Mouse (Mus musculus): ENCODE results near the gene Lhx5. TPM values are rescaled to one million over a fixed set of nuclear protein-coding genes. Genes with fewer than 3 reads are reported as not detected.
A peak's percentile ranks its signal among the peaks of the same experiment; 100 is the strongest.

Gene Lhx5
- polyA plus RNA-seq, 1 experiment, result not detected

GRCm38 (mm10) chr5:120404831-120405591, 26.5 kb upstream of the Lhx5 start:
- Histone ChIP-seq H3K27me3 (ENCODE audit: control insufficient read depth, insufficient read depth, low read length, poor library complexity, severe bottlenecking) (no peaks in the 10 kb centered on the region), H3K27ac (ENCODE audit: insufficient read depth, low read length) (no peak overlapping the region)

GRCm38 (mm10) chr5:120408933-120409332, 22.6 kb upstream of the Lhx5 start:
- no peak for TF ChIP-seq EP300 (IDR thresholded peaks at IDR 0.05; ENCODE audit: insufficient read depth, low read depth, low read length)
- no peak for TF ChIP-seq CTCF (IDR thresholded peaks at IDR 0.05; ENCODE audit: low read depth, low read length)
- no peak for TF ChIP-seq POLR2A (IDR thresholded peaks at IDR 0.05; ENCODE audit: insufficient read depth, low read length)
- H3K36me3 ChIP-seq (ENCODE audit: control insufficient read depth, insufficient read depth, low read length, poor library complexity, severe bottlenecking), result no peaks in the 10 kb centered on the region
- no peaks in the 10 kb centered on the region; the same call in 1 of the 2 replicates for H3K9me3 ChIP-seq (replicated peaks; ENCODE audit: control insufficient read depth, insufficient read depth, low read length, poor library complexity, severe bottlenecking)
- no peaks in the 10 kb centered on the region for H3K4me1 ChIP-seq (ENCODE audit: control insufficient read depth, insufficient read depth, low read length)
- no peak overlapping the region for H3K9ac ChIP-seq (ENCODE audit: low read depth, poor library complexity, severe bottlenecking)
- H3K27me3 ChIP-seq (ENCODE audit: control insufficient read depth, insufficient read depth, low read length, poor library complexity, severe bottlenecking), result no peaks in the 10 kb centered on the region
- no peak overlapping the region for H3K4me3 ChIP-seq (ENCODE audit: low read depth, low read length)
- H3K27ac ChIP-seq (ENCODE audit: insufficient read depth, low read length), result no peak overlapping the region

More at GRCm38 (mm10) chr5:120404831-120405591, 26.5 kb upstream of the Lhx5 start:
- Histone ChIP-seq H3K9ac (ENCODE audit: low read depth, poor library complexity, severe bottlenecking) (no peak overlapping the region), H3K4me1 (ENCODE audit: control insufficient read depth, insufficient read depth, low read length) (no peaks in the 10 kb centered on the region), H3K9me3 (replicated peaks; ENCODE audit: control insufficient read depth, insufficient read depth, low read length, poor library complexity, severe bottlenecking) (no peaks in the 10 kb centered on the region), H3K36me3 (ENCODE audit: control insufficient read depth, insufficient read depth, low read length, poor library complexity, severe bottlenecking) (no peaks in the 10 kb centered on the region), H3K4me3 (ENCODE audit: low read depth, low read length) (no peak overlapping the region)
- TF ChIP-seq EP300 (IDR thresholded peaks at IDR 0.05; ENCODE audit: insufficient read depth, low read depth, low read length) (no peak), CTCF (IDR thresholded peaks at IDR 0.05; ENCODE audit: low read depth, low read length) (no peak), POLR2A (IDR thresholded peaks at IDR 0.05; ENCODE audit: insufficient read depth, low read length) (no peak)

GRCm38 (mm10) chr5:120409385-120410378, 21.8 kb upstream of the Lhx5 start:
- no peaks in the 10 kb centered on the region for H3K27me3 ChIP-seq (ENCODE audit: control insufficient read depth, insufficient read depth, low read length, poor library complexity, severe bottlenecking)
- no peak overlapping the region for H3K27ac ChIP-seq (ENCODE audit: insufficient read depth, low read length)
- peak overlapping the region; percentile 10; the same call in 1 of the 2 replicates for H3K4me3 ChIP-seq (ENCODE audit: low read depth, low read length)

GRCm38 (mm10) chr5:120413436-120413835, 18.1 kb upstream of the Lhx5 start:
- H3K36me3 ChIP-seq (ENCODE audit: control insufficient read depth, insufficient read depth, low read length, poor library complexity, severe bottlenecking), result no peaks in the 10 kb centered on the region
- no peaks in the 10 kb centered on the region for H3K27me3 ChIP-seq (ENCODE audit: control insufficient read depth, insufficient read depth, low read length, poor library complexity, severe bottlenecking)
- no peaks in the 10 kb centered on the region for H3K4me1 ChIP-seq (ENCODE audit: control insufficient read depth, insufficient read depth, low read length)
- no peak overlapping the region for H3K9ac ChIP-seq (ENCODE audit: low read depth, poor library complexity, severe bottlenecking)
- H3K4me3 ChIP-seq (ENCODE audit: low read depth, low read length), result no peak overlapping the region
- TF ChIP-seq POLR2A (IDR thresholded peaks at IDR 0.05; ENCODE audit: insufficient read depth, low read length), result no peak
- peak; percentile 75 for TF ChIP-seq CTCF (IDR thresholded peaks at IDR 0.05; ENCODE audit: low read depth, low read length)
- TF ChIP-seq EP300 (IDR thresholded peaks at IDR 0.05; ENCODE audit: insufficient read depth, low read depth, low read length), result no peak
- H3K9me3 ChIP-seq (replicated peaks; ENCODE audit: control insufficient read depth, insufficient read depth, low read length, poor library complexity, severe bottlenecking), result no peaks in the 10 kb centered on the region; the same call in 1 of the 2 replicates
- no peak overlapping the region for H3K27ac ChIP-seq (ENCODE audit: insufficient read depth, low read length)

More at GRCm38 (mm10) chr5:120409385-120410378, 21.8 kb upstream of the Lhx5 start:
- TF ChIP-seq POLR2A (IDR thresholded peaks at IDR 0.05; ENCODE audit: insufficient read depth, low read length), result no peak
- TF ChIP-seq EP300 (IDR thresholded peaks at IDR 0.05; ENCODE audit: insufficient read depth, low read depth, low read length), result 0 out of 2 replicates have a peak, but pooled peaks have one; percentile 7
- H3K36me3 ChIP-seq (ENCODE audit: control insufficient read depth, insufficient read depth, low read length, poor library complexity, severe bottlenecking), result no peaks in the 10 kb centered on the region
- H3K9me3 ChIP-seq (replicated peaks; ENCODE audit: control insufficient read depth, insufficient read depth, low read length, poor library complexity, severe bottlenecking), result no peaks in the 10 kb centered on the region; the same call in 1 of the 2 replicates
- no peaks in the 10 kb centered on the region for H3K4me1 ChIP-seq (ENCODE audit: control insufficient read depth, insufficient read depth, low read length)
- no peak overlapping the region for H3K9ac ChIP-seq (ENCODE audit: low read depth, poor library complexity, severe bottlenecking)

- Histone ChIP-seq H3K27me3 (ENCODE audit: control insufficient read depth, insufficient read depth, low read length, poor library complexity, severe bottlenecking) (peaks cover 8% of the 10 kb centered on the region), H3K9ac (ENCODE audit: low read depth, poor library complexity, severe bottlenecking) (no peak overlapping the region), H3K27ac (ENCODE audit: insufficient read depth, low read length) (no peak overlapping the region), H3K4me3 (ENCODE audit: low read depth, low read length) (no peak overlapping the region), H3K4me1 (ENCODE audit: control insufficient read depth, insufficient read depth, low read length) (no peaks in the 10 kb centered on the region), H3K9me3 (replicated peaks; ENCODE audit: control insufficient read depth, insufficient read depth, low read length, poor library complexity, severe bottlenecking) (no peaks in the 10 kb centered on the region), H3K36me3 (ENCODE audit: control insufficient read depth, insufficient read depth, low read length, poor library complexity, severe bottlenecking) (no peaks in the 10 kb centered on the region)
- no peak for TF ChIP-seq EP300 (IDR thresholded peaks at IDR 0.05; ENCODE audit: insufficient read depth, low read depth, low read length)
- TF ChIP-seq CTCF (IDR thresholded peaks at IDR 0.05; ENCODE audit: low read depth, low read length), result no peak
- TF ChIP-seq POLR2A (IDR thresholded peaks at IDR 0.05; ENCODE audit: insufficient read depth, low read length), result no peak
Observed at GRCm38 (mm10) chr5:120420106-120420505, 11.4 kb upstream of the Lhx5 start.
